Mouse (Mus musculus) midbrain, embryonic 13.5 days (tissue): ENCODE measurements around the gene Prss53. TPM values are rescaled to one million over a fixed set of nuclear protein-coding genes. Genes with fewer than 3 reads are reported as not detected.
A peak's percentile ranks its signal among the peaks of the same experiment; 100 is the strongest.
"Not testable (repeated sequence)": the region's sequence is repeated elsewhere in the genome, so short reads cannot be mapped to it uniquely, and the experiment has no call there.

Experiments used
- ATAC-seq: fragments of 200-750 bp; cut with Nextera tagmentation; 2 replicates; pipeline ENCODE4 v1.8.0; 2017; ENCODE audit warnings: mild to moderate bottlenecking, moderate TSS enrichment, moderate library complexity
- H3K27ac ChIP-seq: fragments of 300-500 bp; sonication (generic); 2 replicates; pipeline ENCODE4 v1.5.1; 2015; ENCODE audit warnings: inconsistent platforms, mild to moderate bottlenecking, moderate library complexity
- H3K27me3 ChIP-seq: fragments of 300-500 bp; sonication (generic); 2 replicates; pipeline ENCODE4 v1.6.1; 2015; ENCODE audit warnings: mild to moderate bottlenecking, inconsistent platforms
- H3K36me3 ChIP-seq: fragments of 300-500 bp; sonication (generic); 2 replicates; pipeline ENCODE4 v1.6.1; 2015; ENCODE audit warnings: mild to moderate bottlenecking, inconsistent platforms
- H3K4me1 ChIP-seq: fragments of 300-500 bp; sonication (generic); replicated peaks from 2 replicates; pipeline ENCODE4 v1.6.1; 2015; ENCODE audit warnings: inconsistent platforms
- H3K4me2 ChIP-seq: fragments of 300-500 bp; sonication (generic); replicated peaks from 2 replicates; pipeline ENCODE4 v1.6.1; 2015; ENCODE audit warnings: moderate library complexity, mild to moderate bottlenecking, inconsistent platforms
- H3K4me3 ChIP-seq: fragments of 300-500 bp; sonication (generic); replicated peaks from 2 replicates; pipeline ENCODE4 v1.5.1; 2015; ENCODE audit warnings: mild to moderate bottlenecking, inconsistent platforms
- H3K9ac ChIP-seq: fragments of 300-500 bp; sonication (generic); replicated peaks from 2 replicates; pipeline ENCODE4 v1.6.1; 2015; ENCODE audit warnings: mild to moderate bottlenecking, inconsistent platforms
- H3K9me3 ChIP-seq: fragments of 300-500 bp; sonication (generic); 2 replicates; pipeline ENCODE4 v1.6.1; 2016; ENCODE audit warnings: mild to moderate bottlenecking, inconsistent platforms
- WGBS: fragments of 180-500 bp; shearing (Covaris S2); methylation state at CpG from one replicate; pipeline ENCODE4 v1.1.7; 2015; 5-methylcytosine and 5-hydroxymethylcytosine counted together
- polyA plus RNA-seq: library from polyadenylated mRNA; unstranded; fragments of >200 nt; fragmentation: Nextera tagmentation; extraction: Ambion mirVana; gene quantifications from 2 replicates; pipeline ENCODE4 v1.2.1, GENCODE M21; 2015

Prss53 gene
- polyA plus RNA-seq, 1 experiment from 2014 or later, result 1.0 TPM

GRCm38 (mm10) chr7:127869149-127869810 is 21.5 kb downstream of the Prss53 start:
- H3K9me3 ChIP-seq, result no peaks in the 10 kb centered on the region
- 49% methylated on average over 3 of the region's 3 CpGs for WGBS
- H3K4me3 ChIP-seq, result no peak overlapping the region
- no peak overlapping the region for H3K4me2 ChIP-seq
- peaks cover 28% of the 10 kb centered on the region for H3K4me1 ChIP-seq
- no peak overlapping the region; the same call in 1 of the 2 replicates for H3K9ac ChIP-seq
- H3K27ac ChIP-seq, result peak overlapping the region; percentile 32; the same call in 1 of the 2 replicates
- 0 out of 2 replicates have a peak, but pooled peaks have one; percentile 35 for ATAC-seq
- no peaks in the 10 kb centered on the region for H3K27me3 ChIP-seq
- H3K36me3 ChIP-seq, result peaks cover 67% of the 10 kb centered on the region

GRCm38 (mm10) chr7:127867641-127868040 is 23.1 kb downstream of the Prss53 start:
- no peak for ATAC-seq
- Histone ChIP-seq H3K27ac (no peak overlapping the region), H3K9ac (no peak overlapping the region), H3K36me3 (peaks cover 63% of the 10 kb centered on the region), H3K4me3 (no peak overlapping the region), H3K4me1 (peaks cover 12% of the 10 kb centered on the region), H3K9me3 (no peaks in the 10 kb centered on the region), H3K27me3 (no peaks in the 10 kb centered on the region), H3K4me2 (no peak overlapping the region)
- WGBS, result 99% methylated on average over 18 of the region's 18 CpGs

- Histone ChIP-seq H3K4me2 (no peak overlapping the region), H3K9ac (no peak overlapping the region), H3K27me3 (no peaks in the 10 kb centered on the region), H3K9me3 (no peaks in the 10 kb centered on the region), H3K4me3 (no peak overlapping the region), H3K27ac (no peak overlapping the region), H3K36me3 (peaks cover 60% of the 10 kb centered on the region), H3K4me1 (peaks cover 9% of the 10 kb centered on the region)
- no peak for ATAC-seq
- 94% methylated on average over 12 of the region's 12 CpGs for WGBS
Measured at GRCm38 (mm10) chr7:127866434-127866833, 24.3 kb downstream of the Prss53 start.

- Histone ChIP-seq H3K27ac (no peak overlapping the region), H3K27me3 (no peaks in the 10 kb centered on the region), H3K4me1 (no peaks in the 10 kb centered on the region), H3K4me3 (no peak overlapping the region), H3K36me3 (0 out of 2 replicates have a peak, but pooled peaks cover 5% of the 10 kb centered on the region), H3K4me2 (no peak overlapping the region), H3K9ac (no peak overlapping the region), H3K9me3 (no peaks in the 10 kb centered on the region)
- WGBS, result 93% methylated on average over 6 of the region's 6 CpGs
- no peak for ATAC-seq
Measured at GRCm38 (mm10) chr7:127858258-127858657, 32.5 kb downstream of the Prss53 start.

- H3K4me3 ChIP-seq, result no peak overlapping the region
- no peak for ATAC-seq
- 79% methylated on average over 5 of the region's 5 CpGs for WGBS
- no peak overlapping the region for H3K4me2 ChIP-seq
- peaks cover 12% of the 10 kb centered on the region for H3K36me3 ChIP-seq
- H3K9ac ChIP-seq, result no peak overlapping the region
- H3K4me1 ChIP-seq, result no peaks in the 10 kb centered on the region
- no peaks in the 10 kb centered on the region for H3K27me3 ChIP-seq
- no peak overlapping the region for H3K27ac ChIP-seq
- no peaks in the 10 kb centered on the region for H3K9me3 ChIP-seq
Measured at GRCm38 (mm10) chr7:127850906-127851305, 39.9 kb downstream of the Prss53 start.

- H3K36me3 ChIP-seq, result peaks cover 12% of the 10 kb centered on the region
- no peak overlapping the region for H3K4me3 ChIP-seq
- no peaks in the 10 kb centered on the region for H3K27me3 ChIP-seq
- no peaks in the 10 kb centered on the region for H3K9me3 ChIP-seq
- no peak overlapping the region for H3K27ac ChIP-seq
- WGBS, result 81% methylated on average over 6 of the region's 6 CpGs
- ATAC-seq, result no peak
- H3K4me1 ChIP-seq, result no peaks in the 10 kb centered on the region
- H3K4me2 ChIP-seq, result no peak overlapping the region
- H3K9ac ChIP-seq, result no peak overlapping the region
Measured at GRCm38 (mm10) chr7:127849973-127850875, 40.5 kb downstream of the Prss53 start.

- Histone ChIP-seq H3K27ac (peak overlapping the region; percentile 51; the same call in 1 of the 2 replicates), H3K4me3 (peak overlapping the region; percentile 68), H3K4me2 (peak overlapping the region; percentile 99), H3K9ac (peak overlapping the region; percentile 75), H3K4me1 (peaks cover 13% of the 10 kb centered on the region), H3K27me3 (no peaks in the 10 kb centered on the region), H3K36me3 (peaks cover 9% of the 10 kb centered on the region), H3K9me3 (no peaks in the 10 kb centered on the region)
- ATAC-seq, result peak; percentile 64
- under 1% methylated on average over 40 of the region's 40 CpGs for WGBS
Measured at GRCm38 (mm10) chr7:127842001-127842718, 48.6 kb downstream of the Prss53 start.

GRCm38 (mm10) chr7:127841340-127842000 is 49.3 kb downstream of the Prss53 start:
- H3K27me3 ChIP-seq, result no peaks in the 10 kb centered on the region
- H3K9me3 ChIP-seq, result no peaks in the 10 kb centered on the region
- under 1% methylated on average over 37 of the region's 46 CpGs for WGBS
- H3K27ac ChIP-seq, result peak overlapping the region; percentile 89
- peak overlapping the region; percentile 75 for H3K9ac ChIP-seq
- peak overlapping the region; percentile 99 for H3K4me2 ChIP-seq
- ATAC-seq, result peak; percentile 93
- H3K4me1 ChIP-seq, result peaks cover 13% of the 10 kb centered on the region
- H3K36me3 ChIP-seq, result peaks cover 3% of the 10 kb centered on the region
- peak overlapping the region; percentile 68 for H3K4me3 ChIP-seq

- H3K27me3 ChIP-seq, result no peaks in the 10 kb centered on the region
- H3K4me1 ChIP-seq, result peaks cover 13% of the 10 kb centered on the region
- peak; percentile 37 for ATAC-seq
- H3K9me3 ChIP-seq, result no peaks in the 10 kb centered on the region
- H3K36me3 ChIP-seq, result no peaks in the 10 kb centered on the region
- 5% methylated on average over 15 of the region's 15 CpGs for WGBS
- H3K27ac ChIP-seq, result peak overlapping the region; percentile 89
- H3K4me2 ChIP-seq, result peak overlapping the region; percentile 99
- H3K4me3 ChIP-seq, result peak overlapping the region; percentile 68
- peak overlapping the region; percentile 75 for H3K9ac ChIP-seq
Measured at GRCm38 (mm10) chr7:127840886-127841285, 49.9 kb downstream of the Prss53 start.

GRCm38 (mm10) chr7:127840031-127840430 is 50.7 kb downstream of the Prss53 start:
- 79% methylated on average over 2 of the region's 2 CpGs for WGBS
- not testable (repeated sequence) for H3K27me3 ChIP-seq, H3K27ac ChIP-seq, H3K9me3 ChIP-seq, H3K4me2 ChIP-seq, H3K9ac ChIP-seq, ATAC-seq, H3K36me3 ChIP-seq, H3K4me3 ChIP-seq
- H3K4me1 ChIP-seq, result peaks cover 13% of the 10 kb centered on the region

GRCm38 (mm10) chr7:127837878-127838277 is 52.9 kb downstream of the Prss53 start:
- peaks cover 13% of the 10 kb centered on the region for H3K4me1 ChIP-seq
- ATAC-seq, H3K36me3 ChIP-seq, H3K27me3 ChIP-seq, H3K4me3 ChIP-seq, H3K27ac ChIP-seq, H3K4me2 ChIP-seq, H3K9me3 ChIP-seq, H3K9ac ChIP-seq: not testable (repeated sequence)
- WGBS, result 87% methylated on average over 4 of the region's 4 CpGs
